Mouse (Mus musculus): Measurements from ENCODE around the gene Lancl3. TPM values are rescaled to one million over a fixed set of nuclear protein-coding genes. Genes with fewer than 3 reads are reported as not detected.

Lancl3 gene
- total RNA-seq (2021), result 1 to 10 TPM; 4.0 to 5.7 TPM

GRCm38 (mm10) chrX:9199761-9200371 is at the start of gene Lancl3:
Gene Lancl3, plus strand, starts transcription at chrX:9199902.
- DNase-seq, result peak; percentile 29

- DNase-seq, result no peak
Observed at GRCm38 (mm10) chrX:9179011-9179410, 20.7 kb upstream of the Lancl3 start.

GRCm38 (mm10) chrX:9181570-9181969 is 18.1 kb upstream of the Lancl3 start:
- no peak for DNase-seq

GRCm38 (mm10) chrX:9200380-9200917 is 747 bp downstream of the Lancl3 start:
- DNase-seq, result peak; percentile 70

GRCm38 (mm10) chrX:9201954-9202353 is 2.3 kb downstream of the Lancl3 start:
- DNase-seq, result no peak

- peak; percentile 5 for DNase-seq
Observed at GRCm38 (mm10) chrX:9202781-9203405, 3.2 kb downstream of the Lancl3 start.

GRCm38 (mm10) chrX:9205121-9205520 is 5.4 kb downstream of the Lancl3 start:
- no peak for DNase-seq

GRCm38 (mm10) chrX:9216244-9216643 is 16.5 kb downstream of the Lancl3 start:
- no peak for DNase-seq

- no peak for DNase-seq
Observed at GRCm38 (mm10) chrX:9219570-9219969, 19.9 kb downstream of the Lancl3 start.

- peak; percentile 68 for DNase-seq
Observed at GRCm38 (mm10) chrX:9221206-9221605, 21.5 kb downstream of the Lancl3 start.

- no peak for DNase-seq
Observed at GRCm38 (mm10) chrX:9221736-9222135, 22.0 kb downstream of the Lancl3 start.

GRCm38 (mm10) chrX:9222412-9223221 is 22.9 kb downstream of the Lancl3 start:
- peak; percentile 44 for DNase-seq

GRCm38 (mm10) chrX:9227105-9227504 is 27.4 kb downstream of the Lancl3 start:
- DNase-seq, result no peak

GRCm38 (mm10) chrX:9240737-9241591 is 41.3 kb downstream of the Lancl3 start:
- no peak for DNase-seq

- DNase-seq, result peak; percentile 22
Observed at GRCm38 (mm10) chrX:9243381-9243864, 43.7 kb downstream of the Lancl3 start.

GRCm38 (mm10) chrX:9244603-9245336 is 45.1 kb downstream of the Lancl3 start:
- DNase-seq, result no peak

- no peak for DNase-seq
Observed at GRCm38 (mm10) chrX:9248911-9249310, 49.2 kb downstream of the Lancl3 start.

GRCm38 (mm10) chrX:9253990-9254389 is 54.3 kb downstream of the Lancl3 start:
- DNase-seq, result no peak

- no peak for DNase-seq
Observed at GRCm38 (mm10) chrX:9254901-9255300, 55.2 kb downstream of the Lancl3 start.

GRCm38 (mm10) chrX:9256766-9257165 is 57.1 kb downstream of the Lancl3 start, which contains the start of gene Gm14862:
Gene Gm14862, minus strand, starts transcription at chrX:9256899.
- no peak for DNase-seq

- DNase-seq, result no peak
Observed at GRCm38 (mm10) chrX:9257831-9258230, 58.1 kb downstream of the Lancl3 start.
